20 mouse cellular contexts compared by ENCODE assay signal in the genomic region with DNA sequence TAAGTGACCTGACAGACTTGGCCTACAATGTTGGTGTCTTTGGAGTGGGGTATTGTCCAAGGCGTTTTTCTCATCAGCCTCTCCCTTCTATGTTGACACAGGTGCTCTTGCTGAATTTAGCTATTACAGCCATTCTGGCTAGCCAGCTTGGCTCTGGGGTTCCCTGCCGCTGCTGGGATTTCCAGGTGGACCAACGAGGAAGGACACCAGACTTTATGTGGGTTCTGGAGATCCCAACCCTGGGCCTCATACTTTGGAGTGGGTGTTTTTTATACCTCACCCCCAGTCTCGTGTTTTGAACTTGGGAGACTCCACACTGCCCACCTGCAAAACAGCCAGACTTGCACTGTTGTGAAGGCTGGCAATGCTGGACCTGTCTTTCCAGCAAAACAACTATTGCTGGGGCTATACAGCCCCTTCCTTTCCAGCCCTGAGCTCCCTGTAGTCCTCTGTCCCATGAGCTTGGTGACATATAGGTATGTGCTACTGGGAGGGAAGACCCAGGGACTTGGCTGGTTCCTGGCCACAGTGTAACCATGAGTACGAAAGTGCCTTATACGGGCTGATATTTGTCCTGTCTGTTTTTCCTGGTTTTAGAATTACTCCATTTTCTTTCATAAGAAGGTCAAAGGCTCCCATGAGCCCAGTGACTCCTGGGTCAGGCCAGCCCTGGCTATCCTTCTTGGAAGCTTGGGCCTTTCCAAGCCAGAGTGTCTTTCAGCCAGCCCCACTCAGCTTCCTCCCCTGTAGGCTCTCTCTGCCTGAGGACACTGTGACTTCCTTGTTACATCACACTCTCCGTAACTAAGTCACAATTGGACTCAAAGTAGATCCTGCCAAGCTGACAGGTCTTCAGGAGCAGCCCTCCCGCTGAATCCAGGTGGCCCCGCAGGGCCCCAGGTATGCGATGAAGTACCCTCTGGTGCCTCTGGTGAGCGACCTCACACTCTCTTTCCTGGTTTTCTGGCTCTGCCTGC. TPM values are rescaled to one million over a fixed set of nuclear protein-coding genes. Genes with fewer than 3 reads are reported as not detected.
A peak's percentile ranks its signal among the peaks of the same experiment; 100 is the strongest.
DNase-seq lines count a peak whose midpoint lies in the region; ATAC-seq and TF ChIP-seq lines count a peak whose summit lies in the region.
"Had no signal": no experiment of that assay in that cellular context is flagged by ENCODE, and none has a peak within 500 bp of the region (broad histone marks: within the 10 kb centered on the region; RNA-seq: fewer than 3 reads in every experiment).

A gene (plus strand): TSS at position 777 of the 977 bp plus-strand sequence.

- no peaks in the 10 kb centered on the region for H3K36me3 ChIP-seq in heart, adult 2 months (ENCODE audit: control insufficient read depth, insufficient read depth, low read length)
- no peaks in the 10 kb centered on the region for H3K36me3 ChIP-seq in testis, adult 2 months (ENCODE audit: control insufficient read depth, insufficient read depth, low read length)
- peaks cover 25% of the 10 kb centered on the region for H3K36me3 ChIP-seq in embryonic facial prominence, embryonic 14.5 days (ENCODE audit: control insufficient read depth, insufficient read depth, low read length)
- 0 out of 2 replicates have a peak, but pooled peaks cover 8% of the 10 kb centered on the region for H3K36me3 ChIP-seq in stomach, embryonic 16.5 days (ENCODE audit: control insufficient read depth, insufficient read depth, low read length)

- WGBS in heart, adult 2 months, result 66% methylated on average over 11 of the region's 11 CpGs
- 62% methylated on average over 11 of the region's 11 CpGs for WGBS in embryonic facial prominence, embryonic 14.5 days
- 57% methylated on average over 11 of the region's 11 CpGs for WGBS in stomach, embryonic 16.5 days

- no peak within 1 kb of the TSS for H3K9ac ChIP-seq in heart, adult 2 months (ENCODE audit: low read depth, low read length)
- no peak within 1 kb of the TSS for H3K9ac ChIP-seq in embryonic facial prominence, embryonic 14.5 days (ENCODE audit: low read depth, low read length)
- H3K9ac ChIP-seq in stomach, embryonic 16.5 days (ENCODE audit: low read length), result no peak within 1 kb of the TSS
- H3K9ac ChIP-seq: heart, embryonic 15.5 days; limb, embryonic 13.5 days had no signal

- TF ChIP-seq POLR2A in heart, adult 2 months (IDR thresholded peaks at IDR 0.05; ENCODE audit: insufficient read depth, low read depth, low read length), result no peak
- TF ChIP-seq POLR2A in testis, adult 2 months (IDR thresholded peaks at IDR 0.05; ENCODE audit: control insufficient read depth, low read depth, low read length), result peak; percentile 73; the same call in 1 of the 2 replicates

- TF ChIP-seq EP300 in heart, adult 2 months (IDR thresholded peaks at IDR 0.05; ENCODE audit: insufficient read depth, low read depth, low read length), result no peak

- intact Hi-C loops in heart, adult 2 months (cut with DNase I), result no loop called here

- no peak for TF ChIP-seq CTCF in heart, adult 2 months (IDR thresholded peaks at IDR 0.05)
- no peak for TF ChIP-seq CTCF in testis, adult 2 months (IDR thresholded peaks at IDR 0.05; ENCODE audit: control insufficient read depth, insufficient read depth, insufficient replicate concordance, low read depth, low read length)

- no peak for ATAC-seq in embryonic facial prominence, embryonic 14.5 days (ENCODE audit: low read depth)
- ATAC-seq in stomach, embryonic 16.5 days (ENCODE audit: insufficient read depth, low FRiP score), result no peak
- ATAC-seq: midbrain, embryonic 16.5 days had no signal

- H3K4me1 ChIP-seq in heart, adult 2 months (ENCODE audit: control insufficient read depth, insufficient read depth, low read length), result no peaks in the 10 kb centered on the region
- no peaks in the 10 kb centered on the region for H3K4me1 ChIP-seq in testis, adult 2 months (ENCODE audit: control insufficient read depth, insufficient read depth, low read length)
- H3K4me1 ChIP-seq in embryonic facial prominence, embryonic 14.5 days (ENCODE audit: control insufficient read depth, insufficient read depth, low read length), result no peaks in the 10 kb centered on the region
- H3K4me1 ChIP-seq in stomach, embryonic 16.5 days (ENCODE audit: control insufficient read depth, insufficient read depth, low read length), result no peaks in the 10 kb centered on the region
- H3K4me1 ChIP-seq: forebrain, embryonic 10.5 days; heart, embryonic 15.5 days had no signal

- H3K4me2 ChIP-seq in embryonic facial prominence, embryonic 14.5 days (ENCODE audit: low read depth, low read length), result no peak within 1 kb of the TSS
- H3K4me2 ChIP-seq in stomach, embryonic 16.5 days (ENCODE audit: low read depth, low read length), result no peak within 1 kb of the TSS
- H3K4me2 ChIP-seq: heart, embryonic 15.5 days; limb, embryonic 13.5 days had no signal

- no peak within 1 kb of the TSS for H3K4me3 ChIP-seq in heart, adult 2 months
- H3K4me3 ChIP-seq in testis, adult 2 months (ENCODE audit: control insufficient read depth, low read depth, low read length), result peak within 1 kb of the TSS; percentile 69
- no peak within 1 kb of the TSS for H3K4me3 ChIP-seq in embryonic facial prominence, embryonic 14.5 days (ENCODE audit: low read depth, low read length)
- no peak within 1 kb of the TSS for H3K4me3 ChIP-seq in stomach, embryonic 16.5 days (replicated peaks; ENCODE audit: low read length)
- H3K4me3 ChIP-seq: forebrain, embryonic 10.5 days; heart, embryonic 15.5 days; layer of hippocampus, adult 2 months; left cerebral cortex, adult 2 months; limb, embryonic 13.5 days had no signal

- peak within 1 kb of the TSS; percentile 16; the same call in 1 of the 2 replicates for H3K27ac ChIP-seq in heart, adult 2 months
- H3K27ac ChIP-seq in testis, adult 2 months (ENCODE audit: control insufficient read depth, insufficient read depth, low read depth, low read length), result peak within 1 kb of the TSS; percentile 51
- H3K27ac ChIP-seq in embryonic facial prominence, embryonic 14.5 days (replicated peaks; ENCODE audit: low read depth, low read length), result no peak within 1 kb of the TSS; the same call in 1 of the 2 replicates
- H3K27ac ChIP-seq in stomach, embryonic 16.5 days (ENCODE audit: low read length), result peak within 1 kb of the TSS; percentile 10; the same call in 1 of the 2 replicates
- H3K27ac ChIP-seq: forebrain, embryonic 10.5 days; heart, embryonic 15.5 days; layer of hippocampus, adult 2 months; left cerebral cortex, adult 2 months; limb, embryonic 13.5 days; macrophage had no signal

- no peaks in the 10 kb centered on the region for H3K27me3 ChIP-seq in heart, adult 2 months (ENCODE audit: control insufficient read depth, insufficient read depth, low read length)
- H3K27me3 ChIP-seq in testis, adult 2 months (ENCODE audit: control insufficient read depth, insufficient read depth, low read length), result no peaks in the 10 kb centered on the region
- no peaks in the 10 kb centered on the region for H3K27me3 ChIP-seq in embryonic facial prominence, embryonic 14.5 days (replicated peaks; ENCODE audit: control insufficient read depth, insufficient read depth, low read length)
- no peaks in the 10 kb centered on the region for H3K27me3 ChIP-seq in stomach, embryonic 16.5 days (ENCODE audit: control insufficient read depth, insufficient read depth, low read length)
- H3K27me3 ChIP-seq: heart, embryonic 15.5 days; limb, embryonic 13.5 days had no signal

- H3K79me2 ChIP-seq in heart, adult 2 months (replicated peaks; ENCODE audit: control insufficient read depth, insufficient read depth, low read length), result no peaks in the 10 kb centered on the region

- no peak for DNase-seq in heart, adult 2 months
- DNase-seq in heart, adult 8-10 months (ENCODE audit: low spot score), result no peak
- no peak for DNase-seq in testis, postnatal 14 days (ENCODE audit: low spot score)
- DNase-seq in embryonic facial prominence, embryonic 14.5 days (ENCODE audit: low spot score), result peak; percentile 17
- DNase-seq in urinary bladder, adult 2 months (ENCODE audit: low spot score), result no peak
- no peak for DNase-seq in gastrocnemius, postnatal 10 days
- DNase-seq: cerebellum, adult 2 months; kidney, adult 9 months; right cerebral cortex, postnatal 4 days had no signal

- H3K9me3 ChIP-seq in embryonic facial prominence, embryonic 14.5 days (ENCODE audit: control insufficient read depth, low read length), result no peaks in the 10 kb centered on the region
- no peaks in the 10 kb centered on the region for H3K9me3 ChIP-seq in stomach, embryonic 16.5 days (replicated peaks; ENCODE audit: control insufficient read depth, low read length)
- H3K9me3 ChIP-seq: forebrain, embryonic 10.5 days; heart, embryonic 15.5 days; limb, embryonic 13.5 days had no signal

RNA-seq across cellular contexts. Expression of the gene that starts here (rescaled TPM):
- total RNA-seq in heart, adult 2 months (2021), result 1 to 10 TPM; 4.1 to 4.7 TPM
- 15.0 and 21.4 TPM in 2 replicates for polyA plus RNA-seq in heart, adult 2 months (2012; rRNA removed)
- 10 to 100 TPM in 1 of 4 experiments, 1 to 10 TPM in 3; 3.6 to 11.6 (median 6.1) TPM for total RNA-seq in heart, adult 8-10 months (2022)
- 163 and 169 TPM in 2 replicates for polyA plus RNA-seq in testis, adult 2 months (2012; rRNA removed)
- 0.55 and 1.3 TPM in 2 replicates for polyA plus RNA-seq in embryonic facial prominence, embryonic 14.5 days (2014; fragmentation: Nextera tagmentation; extraction: Ambion mirVana)
- 1.9 and 3.8 TPM in 2 replicates for polyA plus RNA-seq in stomach, embryonic 16.5 days (2015; fragmentation: Nextera tagmentation; extraction: Ambion mirVana)
- 4.7 and 9.4 TPM in 2 replicates for polyA plus RNA-seq in urinary bladder, adult 2 months (2012; rRNA removed)
- total RNA-seq in gastrocnemius, postnatal 10 days (2021), result under 1 TPM in 1 of 2 experiments, not detected in 1; 0.75 TPM
- total RNA-seq: layer of hippocampus, adult 2 months; left cerebral cortex, adult 2 months had no signal
- polyA plus RNA-seq: forebrain, embryonic 10.5 days; heart, embryonic 15.5 days; hindbrain, embryonic 11.5 days; macrophage; midbrain, embryonic 16.5 days; neural tube, embryonic 11.5 days had no signal
